In genomic region chr1:93289678-93290214, GRCm38 (mm10) we compare ENCODE assay signal across 17 mouse cellular contexts. TPM values are rescaled to one million over a fixed set of nuclear protein-coding genes. Genes with fewer than 3 reads are reported as not detected.
DNase-seq lines count a peak whose midpoint lies in the region; ATAC-seq and TF ChIP-seq lines count a peak whose summit lies in the region.
"Had no signal": no experiment of that assay in that cellular context is flagged by ENCODE, and none has a peak within 500 bp of the region (broad histone marks: within the 10 kb centered on the region; RNA-seq: fewer than 3 reads in every experiment).

No protein-coding gene starts in this region.

- in situ Hi-C loops in CH12.LX (cut with MboI; ENCODE audit: low pct_ligation_motif_present, low pct_unique_long_range_greater_than_20kb, low sequenced_read_pairs): loop anchor here (10.0 kb wide), 1 partner anchor 65 kb away; no protein-coding TSS in a partner anchor

- intact Hi-C loops in heart, postnatal 10 days (cut with DNase I): no loop called here

- TF ChIP-seq CTCF in CH12.LX (conservative IDR thresholded peaks at IDR 0.05 in 1 of 2, IDR thresholded peaks at IDR 0.05 in 1 of 2; ENCODE audit: low read depth in 2 of 2, low read length in 2 of 2): no peak

- H3K9me3 ChIP-seq in CH12.LX (replicated peaks; ENCODE audit: low read length): no peaks in the 10 kb centered on the region
- H3K9me3 ChIP-seq: hindbrain, embryonic 10.5 days; kidney, embryonic 15.5 days; limb, embryonic 10.5 days had no signal

- TF ChIP-seq POLR2A in CH12.LX (IDR thresholded peaks at IDR 0.05; ENCODE audit: low read depth, low read length): 0 out of 2 replicates have a peak, but pooled peaks have one; percentile 25

- peaks cover 33 to 69% of the 10 kb centered on the region in 2 experiments for H3K4me1 ChIP-seq in CH12.LX (ENCODE audit: control insufficient read depth in 1 of 2, insufficient read depth in 2 of 2)
- H3K4me1 ChIP-seq: hindbrain, embryonic 10.5 days; kidney, embryonic 15.5 days; limb, embryonic 10.5 days had no signal

- H3K9ac ChIP-seq in CH12.LX (ENCODE audit: insufficient read depth, low read depth): no peak overlapping the region; the same call in 1 of the 2 replicates
- H3K9ac ChIP-seq: kidney, embryonic 15.5 days had no signal

- peaks cover 0 to 2% of the 10 kb centered on the region in 2 experiments for H3K36me3 ChIP-seq in CH12.LX (replicated peaks in 1 of 2; ENCODE audit: control insufficient read depth in 1 of 2, insufficient read depth in 1 of 2, low read length in 1 of 2)
- H3K36me3 ChIP-seq: hindbrain, embryonic 10.5 days had no signal

- peak; percentile 42 for ATAC-seq in neutrophil, adult 5-6 weeks (ENCODE audit: extremely low read depth, insufficient number of reproducible peaks, low FRiP score, poor library complexity, severe bottlenecking)
- ATAC-seq: forebrain, embryonic 14.5 days; intestine, embryonic 16.5 days had no signal

- TF ChIP-seq RAD21 in CH12.LX (IDR thresholded peaks at IDR 0.05; ENCODE audit: low read depth, low read length): no peak

- peak overlapping the region; percentile 62 for H3K4me2 ChIP-seq in CH12.LX (ENCODE audit: insufficient read depth, low read depth, poor library complexity, severe bottlenecking)
- H3K4me2 ChIP-seq: kidney, embryonic 15.5 days; liver, embryonic 11.5 days had no signal

- H3K27me3 ChIP-seq in CH12.LX (replicated peaks): no peaks in the 10 kb centered on the region
- H3K27me3 ChIP-seq: kidney, embryonic 15.5 days had no signal

- H3K4me3 ChIP-seq in CH12.LX (replicated peaks in 1 of 3; ENCODE audit: low read depth in 2 of 3, low read length in 2 of 3, poor library complexity in 1 of 3): peak overlapping the region in 2 of 3 experiments; percentile 16 to 30
- H3K4me3 ChIP-seq: hindbrain, embryonic 10.5 days; kidney, embryonic 15.5 days; limb, embryonic 10.5 days had no signal

- no peaks in the 10 kb centered on the region for H3K79me2 ChIP-seq in CH12.LX (replicated peaks; ENCODE audit: control insufficient read depth, extremely low read depth, insufficient read depth, poor library complexity, severe bottlenecking)

- H3K27ac ChIP-seq in CH12.LX (ENCODE audit: insufficient read depth, low read depth): no peak overlapping the region
- H3K27ac ChIP-seq: hindbrain, embryonic 10.5 days; kidney, embryonic 15.5 days; limb, embryonic 10.5 days had no signal

- DNase-seq in heart, adult 11 months: peak; percentile 60
- DNase-seq in heart, postnatal 10 days: no peak
- peak; percentile 48 for DNase-seq in CH12.LX (ENCODE audit: extremely low read depth)
- DNase-seq in induced T-regulatory cell, adult 2 months (ENCODE audit: low read depth): peak; percentile 23
- DNase-seq in spleen, postnatal 36 days (ENCODE audit: low spot score in 2 of 2): no peak
- no peak for DNase-seq in urinary bladder, postnatal 14 days (ENCODE audit: low spot score)
- no peak for DNase-seq in right cerebral cortex, postnatal 25 days
- DNase-seq: cerebellum, postnatal 10 days; heart, adult 18-20 months had no signal

- no peak for TF ChIP-seq EP300 in CH12.LX (IDR thresholded peaks at IDR 0.05; ENCODE audit: low read length)

- dilution Hi-C loops in CH12.LX (cut with MboI; ENCODE audit: extremely low pct_ligation_motif_present, extremely low pct_unique_long_range_greater_than_20kb, low sequenced_read_pairs): no loop called here

TF ChIP-seq in CH12.LX, 34 proteins besides CTCF, POLR2A, EP300 and RAD21:
- TF ChIP-seq MAX (IDR thresholded peaks at IDR 0.05; ENCODE audit: low read length) (0 out of 2 replicates have a peak, but pooled peaks have one; percentile 13), MYC (IDR thresholded peaks at IDR 0.05; ENCODE audit: low read depth, low read length) (peak; percentile 43; the same call in 1 of the 2 replicates), SIN3A (IDR thresholded peaks at IDR 0.05; ENCODE audit: low read length) (no peak), ELF1 (IDR thresholded peaks at IDR 0.05; ENCODE audit: low read depth, low read length) (peak; percentile 15; the same call in 1 of the 2 replicates), MAZ (IDR thresholded peaks at IDR 0.05; ENCODE audit: low read depth, low read length) (0 out of 2 replicates have a peak, but pooled peaks have one; percentile 41), NRF1 (IDR thresholded peaks at IDR 0.05; ENCODE audit: low read depth, low read length) (no peak), KAT2A (IDR thresholded peaks at IDR 0.05; ENCODE audit: insufficient replicate concordance, low read length) (no peak)

RNA-seq across cellular contexts. Expression of gene Mterf4, which starts 16.0 kb away (rescaled TPM):
- total RNA-seq in heart, postnatal 10 days (2021): 10 to 100 TPM; 14.1 to 14.9 TPM
- total RNA-seq in CH12.LX (2012; rRNA removed): 25.6 and 27.9 TPM in 2 replicates
- 40.0 and 40.6 TPM in 2 replicates for total RNA-seq in CH12.LX (2014; rRNA removed)
- polyA plus RNA-seq in CH12.LX (2012; ENCODE audit: insufficient read length, low read depth): 26.6 and 31.1 TPM in 2 replicates
- total RNA-seq in neutrophil, adult 5-6 weeks (2017): 16.6 and 17.8 TPM in 2 replicates

RNA-seq across cellular contexts. Expression of gene Ppp1r7, which starts 52.9 kb away (rescaled TPM):
- total RNA-seq in heart, postnatal 10 days (2021): 10 to 100 TPM; 29.9 to 35.2 TPM
- total RNA-seq in CH12.LX (2012; rRNA removed): 13.6 and 22.7 TPM in 2 replicates
- 17.3 and 21.2 TPM in 2 replicates for total RNA-seq in CH12.LX (2014; rRNA removed)
- 62.6 and 92.9 TPM in 2 replicates for polyA plus RNA-seq in CH12.LX (2012; ENCODE audit: insufficient read length, low read depth)
- 19.1 and 23.9 TPM in 2 replicates for total RNA-seq in neutrophil, adult 5-6 weeks (2017)

RNA-seq across cellular contexts. Expression of gene Pask, which starts 53.5 kb away (rescaled TPM):
- 1 to 10 TPM; 2.7 to 4.2 TPM for total RNA-seq in heart, postnatal 10 days (2021)
- total RNA-seq in CH12.LX (2012; rRNA removed) (15.8 and 18.0 TPM in 2 replicates), CH12.LX (2014; rRNA removed) (11.7 and 13.4 TPM in 2 replicates)
- 10.2 and 10.8 TPM in 2 replicates for polyA plus RNA-seq in CH12.LX (2012; ENCODE audit: insufficient read length, low read depth)
- total RNA-seq in neutrophil, adult 5-6 weeks (2017): 0.35 and 3.2 TPM in 2 replicates
- total RNA-seq: monocyte, adult 5-6 weeks had no signal

RNA-seq across cellular contexts. Expression of gene Sned1, which starts 54.1 kb away (rescaled TPM):
- 10 to 100 TPM; 11.4 to 17.6 TPM for total RNA-seq in heart, postnatal 10 days (2021)
- total RNA-seq in CH12.LX (2012; rRNA removed) (1.1 TPM in 2 replicates), CH12.LX (2014; rRNA removed) (0.28 and 0.52 TPM in 2 replicates)
- polyA plus RNA-seq in CH12.LX (2012; ENCODE audit: insufficient read length, low read depth): 0.53 and 0.59 TPM in 2 replicates
- 0.74 and 1.3 TPM in 2 replicates for total RNA-seq in neutrophil, adult 5-6 weeks (2017)

Comparison
In these comparisons a context has a peak if more than half of its experiments do, and no peak if none do; other contexts are left out.
1. DNase-seq: peak in heart, adult 11 months (single experiment), CH12.LX (single experiment) and induced T-regulatory cell, adult 2 months (single experiment); none in heart, postnatal 10 days (0 of 2), spleen, postnatal 36 days (0 of 2), urinary bladder, postnatal 14 days (single experiment) and right cerebral cortex, postnatal 25 days (single experiment).